Mouse (Mus musculus): ENCODE data around the gene Mapk8. TPM values are rescaled to one million over a fixed set of nuclear protein-coding genes. Genes with fewer than 3 reads are reported as not detected.

Mapk8 gene
- polyA plus RNA-seq, 1 experiment from 2014 or later: 13.4 TPM

DNA sequence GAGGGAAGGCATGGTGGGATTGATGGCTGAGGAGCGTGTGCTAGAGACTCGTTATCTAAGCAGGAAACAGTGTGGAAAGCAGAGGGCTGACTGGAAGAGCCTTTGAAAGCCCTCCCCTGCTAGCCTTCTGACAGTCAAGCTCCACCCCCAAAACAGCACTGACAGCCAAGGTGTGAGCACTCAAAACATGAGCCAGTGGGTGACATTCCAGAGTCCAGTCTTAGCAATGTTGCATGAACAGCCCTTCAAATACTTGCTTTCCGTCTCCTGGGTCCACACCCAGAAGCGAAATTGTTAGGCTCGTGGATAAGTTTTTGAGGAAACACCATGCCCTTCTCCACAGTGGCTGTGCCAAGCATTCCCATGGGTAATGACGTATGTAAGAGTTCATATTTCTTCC is 100.4 kb downstream of the Mapk8 start:
- Histone ChIP-seq H3K36me3 (ENCODE audit: control insufficient read depth, insufficient read depth) (no peaks in the 10 kb centered on the region), H3K27me3 (ENCODE audit: control insufficient read depth, insufficient read depth, low read length) (peaks cover 28% of the 10 kb centered on the region), H3K9ac (ENCODE audit: low read length) (no peak overlapping the region), H3K4me3 (ENCODE audit: low read length) (no peak overlapping the region), H3K4me2 (ENCODE audit: low read depth, low read length) (no peak overlapping the region), H3K27ac (ENCODE audit: low read length) (no peak overlapping the region), H3K4me1 (ENCODE audit: control insufficient read depth, insufficient read depth, low read length) (peaks cover 6% of the 10 kb centered on the region), H3K9me3 (replicated peaks; ENCODE audit: control insufficient read depth, low read length) (no peaks in the 10 kb centered on the region)
- no peak for ATAC-seq (replicated peaks; ENCODE audit: extremely low read depth, insufficient read depth, low FRiP score)
- 53% methylated on average over 6 of the region's 6 CpGs for WGBS

DNA sequence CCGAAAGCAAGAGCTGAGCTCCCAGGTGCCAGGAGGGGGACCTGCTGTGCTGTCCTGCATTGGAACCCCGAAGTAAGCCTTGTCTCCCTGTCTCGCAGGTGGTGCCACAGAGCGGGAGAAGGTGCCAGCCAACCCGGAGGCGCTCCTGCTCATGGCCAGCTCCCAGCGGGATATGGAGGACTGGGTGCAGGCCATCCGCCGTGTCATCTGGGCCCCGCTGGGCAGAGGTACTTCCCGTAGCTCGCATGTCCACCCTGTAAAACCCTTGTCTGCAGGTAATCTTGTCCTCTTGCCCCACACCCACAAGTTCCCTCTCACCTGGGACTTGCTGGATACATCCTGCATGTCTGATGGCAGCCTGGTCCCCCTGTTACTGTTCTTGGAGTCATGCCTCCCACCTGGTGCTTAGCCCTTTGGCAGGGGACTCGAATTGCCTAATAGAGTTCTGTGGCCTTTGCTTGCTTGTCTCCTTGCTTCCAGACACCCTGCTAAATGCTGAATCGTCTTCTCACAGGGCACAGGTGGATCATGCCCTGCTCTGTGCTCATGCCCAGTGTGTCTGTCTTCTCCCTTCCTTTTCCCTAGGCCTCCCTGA is 103.7 kb downstream of the Mapk8 start:
- no peaks in the 10 kb centered on the region for H3K9me3 ChIP-seq (replicated peaks; ENCODE audit: control insufficient read depth, low read length)
- no peak overlapping the region for H3K9ac ChIP-seq (ENCODE audit: low read length)
- no peaks in the 10 kb centered on the region for H3K36me3 ChIP-seq (ENCODE audit: control insufficient read depth, insufficient read depth)
- no peak overlapping the region for H3K4me3 ChIP-seq (ENCODE audit: low read length)
- peaks cover 3% of the 10 kb centered on the region; the same call in 1 of the 2 replicates for H3K27me3 ChIP-seq (ENCODE audit: control insufficient read depth, insufficient read depth, low read length)
- ATAC-seq (replicated peaks; ENCODE audit: extremely low read depth, insufficient read depth, low FRiP score): no peak
- WGBS: 84% methylated on average over 14 of the region's 14 CpGs
- H3K4me1 ChIP-seq (ENCODE audit: control insufficient read depth, insufficient read depth, low read length): peaks cover 6% of the 10 kb centered on the region; the same call in 1 of the 2 replicates
- no peak overlapping the region for H3K4me2 ChIP-seq (ENCODE audit: low read depth, low read length)
- H3K27ac ChIP-seq (ENCODE audit: low read length): no peak overlapping the region

DNA sequence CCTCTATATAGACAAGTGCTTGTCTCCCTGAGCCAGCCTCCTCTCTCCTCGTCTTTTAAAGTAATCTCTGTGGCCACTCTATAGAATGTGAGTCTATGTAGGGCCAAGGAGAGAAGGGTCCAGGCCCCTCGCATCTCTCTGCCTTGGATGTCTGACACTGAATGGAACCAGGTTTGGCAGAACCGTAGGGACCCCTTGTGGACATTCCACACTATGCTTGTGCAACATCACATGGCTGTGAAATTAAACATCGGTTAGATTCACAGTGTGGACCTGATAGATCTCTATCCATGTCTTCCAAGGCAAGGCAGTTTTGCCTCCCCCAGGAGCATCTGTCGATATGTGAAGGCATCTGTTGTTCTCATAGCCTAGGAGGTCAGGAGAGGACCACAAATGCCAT is 108.3 kb downstream of the Mapk8 start:
- Histone ChIP-seq H3K9ac (ENCODE audit: low read length) (no peak overlapping the region), H3K4me3 (ENCODE audit: low read length) (no peak overlapping the region), H3K36me3 (ENCODE audit: control insufficient read depth, insufficient read depth) (no peaks in the 10 kb centered on the region), H3K4me1 (ENCODE audit: control insufficient read depth, insufficient read depth, low read length) (no peaks in the 10 kb centered on the region), H3K4me2 (ENCODE audit: low read depth, low read length) (no peak overlapping the region), H3K9me3 (replicated peaks; ENCODE audit: control insufficient read depth, low read length) (no peaks in the 10 kb centered on the region), H3K27me3 (ENCODE audit: control insufficient read depth, insufficient read depth, low read length) (peaks cover 5% of the 10 kb centered on the region; the same call in 1 of the 2 replicates), H3K27ac (ENCODE audit: low read length) (no peak overlapping the region)
- 59% methylated on average over 5 of the region's 5 CpGs for WGBS
- ATAC-seq (replicated peaks; ENCODE audit: extremely low read depth, insufficient read depth, low FRiP score): no peak

DNA sequence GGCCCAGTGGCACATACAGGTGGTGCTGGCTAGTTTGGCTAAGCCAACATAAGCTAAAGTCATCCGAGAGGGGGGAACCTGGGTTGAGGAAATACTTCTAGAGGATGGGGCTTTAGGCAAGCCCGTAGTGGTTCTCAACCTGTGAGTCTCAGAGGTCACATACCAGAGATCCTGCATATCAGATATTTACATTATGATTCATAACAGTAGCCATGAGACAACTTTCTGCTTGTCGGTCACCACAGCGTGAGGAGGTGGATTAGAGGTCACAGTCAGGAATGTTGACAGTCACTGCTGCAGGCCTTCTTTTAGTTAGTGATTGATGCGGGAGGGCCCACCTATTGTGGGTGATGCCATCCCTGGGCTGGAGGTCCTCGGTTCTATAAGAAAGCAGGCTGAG is 111.2 kb downstream of the Mapk8 start:
- H3K36me3 ChIP-seq (ENCODE audit: control insufficient read depth, insufficient read depth): no peaks in the 10 kb centered on the region
- no peak for ATAC-seq (replicated peaks; ENCODE audit: extremely low read depth, insufficient read depth, low FRiP score)
- no peaks in the 10 kb centered on the region for H3K9me3 ChIP-seq (replicated peaks; ENCODE audit: control insufficient read depth, low read length)
- no peak overlapping the region for H3K9ac ChIP-seq (ENCODE audit: low read length)
- peaks cover 5% of the 10 kb centered on the region; the same call in 1 of the 2 replicates for H3K27me3 ChIP-seq (ENCODE audit: control insufficient read depth, insufficient read depth, low read length)
- H3K4me3 ChIP-seq (ENCODE audit: low read length): no peak overlapping the region
- 56% methylated on average over 6 of the region's 6 CpGs for WGBS
- H3K4me2 ChIP-seq (ENCODE audit: low read depth, low read length): no peak overlapping the region
- H3K27ac ChIP-seq (ENCODE audit: low read length): no peak overlapping the region
- peaks cover 5% of the 10 kb centered on the region for H3K4me1 ChIP-seq (ENCODE audit: control insufficient read depth, insufficient read depth, low read length)

DNA sequence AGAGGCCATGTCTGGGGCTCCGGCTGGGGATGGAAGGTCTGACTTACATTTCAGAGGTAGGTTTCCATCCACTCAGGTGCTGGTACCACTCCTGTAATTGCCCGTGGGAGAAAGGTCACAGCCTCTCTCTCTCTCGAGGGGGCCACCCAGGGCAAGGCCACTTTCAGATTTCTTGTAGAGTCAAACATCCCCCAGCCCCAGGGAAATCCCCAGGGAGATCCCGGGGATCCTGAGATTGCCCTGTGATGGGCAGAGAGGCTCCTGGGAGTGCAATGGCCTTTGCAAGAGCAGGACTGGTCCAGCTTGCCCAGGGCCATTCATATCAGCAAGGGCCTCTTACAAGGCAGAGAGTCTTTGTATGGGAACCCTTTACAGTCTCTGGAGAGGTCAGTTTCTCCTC is 112.6 kb downstream of the Mapk8 start:
- no peak for ATAC-seq (replicated peaks; ENCODE audit: extremely low read depth, insufficient read depth, low FRiP score)
- peaks cover 5% of the 10 kb centered on the region for H3K4me1 ChIP-seq (ENCODE audit: control insufficient read depth, insufficient read depth, low read length)
- no peak overlapping the region for H3K4me3 ChIP-seq (ENCODE audit: low read length)
- H3K9ac ChIP-seq (ENCODE audit: low read length): no peak overlapping the region
- H3K9me3 ChIP-seq (replicated peaks; ENCODE audit: control insufficient read depth, low read length): no peaks in the 10 kb centered on the region
- peaks cover 5% of the 10 kb centered on the region; the same call in 1 of the 2 replicates for H3K27me3 ChIP-seq (ENCODE audit: control insufficient read depth, insufficient read depth, low read length)
- no peak overlapping the region for H3K4me2 ChIP-seq (ENCODE audit: low read depth, low read length)
- H3K27ac ChIP-seq (ENCODE audit: low read length): no peak overlapping the region
- 75% methylated on average over 4 of the region's 4 CpGs for WGBS
- H3K36me3 ChIP-seq (ENCODE audit: control insufficient read depth, insufficient read depth): no peaks in the 10 kb centered on the region

DNA sequence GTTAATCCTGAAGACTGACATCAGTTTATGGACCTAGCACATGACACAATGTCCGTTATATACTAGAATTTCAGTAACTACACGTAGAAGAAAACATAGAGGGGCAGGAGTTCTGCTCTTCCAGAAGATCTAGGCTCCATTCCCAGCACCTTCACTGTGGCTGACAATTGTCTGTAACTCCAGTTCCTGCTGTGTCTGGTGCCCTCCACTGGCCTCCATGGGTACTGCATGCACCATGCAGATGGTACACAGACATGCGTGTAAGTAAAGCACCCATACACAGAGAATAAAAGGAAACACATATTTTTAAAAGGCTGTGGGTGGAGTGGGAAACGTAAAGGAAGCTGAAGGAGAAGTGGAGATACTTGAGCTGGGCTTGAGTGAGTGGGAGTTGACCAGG is 113.1 kb downstream of the Mapk8 start:
- H3K9ac ChIP-seq (ENCODE audit: low read length): no peak overlapping the region
- no peaks in the 10 kb centered on the region for H3K36me3 ChIP-seq (ENCODE audit: control insufficient read depth, insufficient read depth)
- no peaks in the 10 kb centered on the region for H3K9me3 ChIP-seq (replicated peaks; ENCODE audit: control insufficient read depth, low read length)
- no peak for ATAC-seq (replicated peaks; ENCODE audit: extremely low read depth, insufficient read depth, low FRiP score)
- peaks cover 8% of the 10 kb centered on the region for H3K4me1 ChIP-seq (ENCODE audit: control insufficient read depth, insufficient read depth, low read length)
- no peak overlapping the region for H3K27ac ChIP-seq (ENCODE audit: low read length)
- 77% methylated on average over 4 of the region's 4 CpGs for WGBS
- no peak overlapping the region for H3K4me3 ChIP-seq (ENCODE audit: low read length)
- peaks cover 5% of the 10 kb centered on the region; the same call in 1 of the 2 replicates for H3K27me3 ChIP-seq (ENCODE audit: control insufficient read depth, insufficient read depth, low read length)
- no peak overlapping the region for H3K4me2 ChIP-seq (ENCODE audit: low read depth, low read length)

DNA sequence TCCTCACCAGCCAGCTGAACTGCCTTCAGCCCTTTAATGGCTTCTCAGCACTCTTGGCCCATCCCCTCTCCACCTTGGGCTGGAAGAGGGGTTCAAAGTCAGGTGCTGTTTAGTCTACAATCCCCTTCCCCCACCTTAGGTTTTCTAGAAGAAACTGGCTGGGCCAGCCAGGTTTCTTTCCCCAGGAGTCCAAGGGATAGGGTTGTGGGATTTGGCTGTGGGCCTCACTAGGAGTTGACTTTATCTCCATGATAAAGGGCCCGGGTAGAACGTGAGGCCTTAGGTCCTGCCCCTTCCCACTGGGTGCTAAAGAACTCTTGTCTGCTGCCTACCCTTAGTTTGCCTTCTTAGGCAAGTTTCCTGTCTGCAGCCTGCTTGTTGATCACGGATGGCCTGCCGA is 115.3 kb downstream of the Mapk8 start:
- Histone ChIP-seq H3K36me3 (ENCODE audit: control insufficient read depth, insufficient read depth) (no peaks in the 10 kb centered on the region), H3K4me2 (ENCODE audit: low read depth, low read length) (no peak overlapping the region), H3K4me3 (ENCODE audit: low read length) (no peak overlapping the region), H3K4me1 (ENCODE audit: control insufficient read depth, insufficient read depth, low read length) (peaks cover 12% of the 10 kb centered on the region), H3K9me3 (replicated peaks; ENCODE audit: control insufficient read depth, low read length) (no peaks in the 10 kb centered on the region), H3K27me3 (ENCODE audit: control insufficient read depth, insufficient read depth, low read length) (no peaks in the 10 kb centered on the region), H3K9ac (ENCODE audit: low read length) (no peak overlapping the region), H3K27ac (ENCODE audit: low read length) (no peak overlapping the region)
- 33% methylated on average over 4 of the region's 4 CpGs for WGBS
- ATAC-seq (replicated peaks; ENCODE audit: extremely low read depth, insufficient read depth, low FRiP score): no peak

DNA sequence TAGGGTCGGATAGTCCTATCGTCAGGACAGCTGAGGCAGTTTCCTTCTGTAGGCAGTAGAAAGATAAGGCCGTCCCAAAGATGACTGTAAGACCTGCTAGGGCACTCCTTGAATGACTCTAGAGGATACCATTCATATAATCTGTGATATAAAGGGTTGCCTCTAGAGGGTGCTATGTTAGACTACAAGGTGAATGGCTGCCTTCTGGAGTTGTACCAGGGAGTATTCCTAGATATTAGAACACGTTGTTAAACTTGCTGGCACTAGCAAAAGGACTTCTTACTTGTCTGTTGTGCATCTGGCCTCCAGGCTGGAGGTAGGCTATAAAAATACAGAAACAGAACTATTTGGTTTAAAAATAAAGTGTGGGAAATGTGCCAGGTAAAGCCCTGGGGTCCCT is 116.0 kb downstream of the Mapk8 start:
- peaks cover 12% of the 10 kb centered on the region for H3K4me1 ChIP-seq (ENCODE audit: control insufficient read depth, insufficient read depth, low read length)
- H3K27ac ChIP-seq (ENCODE audit: low read length): no peak overlapping the region
- ATAC-seq (replicated peaks; ENCODE audit: extremely low read depth, insufficient read depth, low FRiP score): no peak
- H3K27me3 ChIP-seq (ENCODE audit: control insufficient read depth, insufficient read depth, low read length): no peaks in the 10 kb centered on the region
- no peaks in the 10 kb centered on the region for H3K9me3 ChIP-seq (replicated peaks; ENCODE audit: control insufficient read depth, low read length)
- H3K36me3 ChIP-seq (ENCODE audit: control insufficient read depth, insufficient read depth): no peaks in the 10 kb centered on the region
- 36% methylated on average over 4 of the region's 4 CpGs for WGBS
- no peak overlapping the region for H3K4me2 ChIP-seq (ENCODE audit: low read depth, low read length)
- no peak overlapping the region for H3K4me3 ChIP-seq (ENCODE audit: low read length)
- no peak overlapping the region for H3K9ac ChIP-seq (ENCODE audit: low read length)

DNA sequence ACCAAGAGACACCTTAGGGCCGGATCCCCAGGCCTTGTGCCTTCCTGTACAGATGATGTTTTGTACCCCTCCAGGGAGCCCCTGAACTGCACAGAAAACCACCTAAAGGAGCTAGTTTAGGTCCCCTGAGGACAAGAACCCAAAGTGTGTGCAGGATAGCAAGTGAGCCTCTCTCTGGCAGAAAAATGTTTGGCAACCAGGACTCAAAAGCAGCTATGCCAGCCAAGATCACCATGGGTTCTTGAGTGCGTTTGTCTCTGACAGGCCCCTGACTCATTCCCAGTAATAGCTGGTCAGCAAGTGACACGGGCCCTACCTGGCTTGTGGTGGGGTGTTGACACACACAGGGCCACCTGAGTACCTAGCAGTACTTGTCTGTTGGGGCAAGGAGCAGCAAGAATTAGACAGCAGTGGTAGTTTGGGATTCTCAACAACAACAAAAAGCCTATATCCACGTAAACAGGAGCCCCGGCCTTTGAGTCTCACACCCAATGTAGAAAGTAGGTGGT is 117.6 kb downstream of the Mapk8 start:
- no peak for ATAC-seq (replicated peaks; ENCODE audit: extremely low read depth, insufficient read depth, low FRiP score)
- WGBS: 84% methylated on average over 5 of the region's 5 CpGs
- H3K4me2 ChIP-seq (ENCODE audit: low read depth, low read length): no peak overlapping the region

More for the DNA sequence above, 117.6 kb downstream of the Mapk8 start:
- Histone ChIP-seq H3K36me3 (ENCODE audit: control insufficient read depth, insufficient read depth) (no peaks in the 10 kb centered on the region), H3K9me3 (replicated peaks; ENCODE audit: control insufficient read depth, low read length) (no peaks in the 10 kb centered on the region), H3K27ac (ENCODE audit: low read length) (no peak overlapping the region), H3K9ac (ENCODE audit: low read length) (no peak overlapping the region), H3K27me3 (ENCODE audit: control insufficient read depth, insufficient read depth, low read length) (no peaks in the 10 kb centered on the region), H3K4me1 (ENCODE audit: control insufficient read depth, insufficient read depth, low read length) (peaks cover 12% of the 10 kb centered on the region), H3K4me3 (ENCODE audit: low read length) (no peak overlapping the region)

Data from heart, embryonic 16.5 days (tissue).